Mouse (Mus musculus): ENCODE measurements at regions not wholly inside any gene's neighbourhood (a gene's known extent, or its start where the extent isn't known, plus 50 kb on each side); places are given as distances from the start of the nearest gene placed in this dataset.

GRCm38 (mm10) chr13:37580806-37581205, 197.4 kb upstream of the Rreb1 start:
- H3K4me1 ChIP-seq (ENCODE audit: control insufficient read depth, insufficient read depth, low read length), result no peaks in the 10 kb centered on the region
- TF ChIP-seq POLR2A (IDR thresholded peaks at IDR 0.05; ENCODE audit: low read depth, low read length), result no peak
- no peak overlapping the region for H3K4me3 ChIP-seq (ENCODE audit: insufficient read depth, low read length)
- no peak overlapping the region for H3K27ac ChIP-seq (ENCODE audit: insufficient read depth, low read length)

DNA sequence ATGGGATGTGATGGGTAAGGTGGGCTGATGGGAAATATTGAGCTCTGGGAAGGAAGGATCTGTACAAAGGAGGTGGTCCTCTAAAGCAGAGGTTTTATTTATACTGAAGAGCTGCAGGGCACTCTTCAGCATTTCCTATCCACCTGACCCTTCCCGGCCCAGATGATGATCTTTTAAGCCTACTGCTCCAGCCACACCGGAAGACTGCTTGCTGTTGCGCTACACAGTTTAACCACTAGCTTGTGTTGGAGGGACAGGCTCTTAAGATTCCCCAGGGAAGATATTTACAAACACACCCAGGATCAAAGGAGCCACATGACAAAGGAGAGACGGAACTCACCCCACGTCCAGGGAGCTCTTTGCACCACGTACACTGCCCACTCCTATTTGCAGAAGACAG, 196.8 kb upstream of the Rreb1 start:
- Histone ChIP-seq H3K27ac (ENCODE audit: insufficient read depth, low read length) (no peak overlapping the region), H3K4me3 (ENCODE audit: insufficient read depth, low read length) (no peak overlapping the region), H3K4me1 (ENCODE audit: control insufficient read depth, insufficient read depth, low read length) (no peaks in the 10 kb centered on the region)
- no peak for TF ChIP-seq POLR2A (IDR thresholded peaks at IDR 0.05; ENCODE audit: low read depth, low read length)

DNA sequence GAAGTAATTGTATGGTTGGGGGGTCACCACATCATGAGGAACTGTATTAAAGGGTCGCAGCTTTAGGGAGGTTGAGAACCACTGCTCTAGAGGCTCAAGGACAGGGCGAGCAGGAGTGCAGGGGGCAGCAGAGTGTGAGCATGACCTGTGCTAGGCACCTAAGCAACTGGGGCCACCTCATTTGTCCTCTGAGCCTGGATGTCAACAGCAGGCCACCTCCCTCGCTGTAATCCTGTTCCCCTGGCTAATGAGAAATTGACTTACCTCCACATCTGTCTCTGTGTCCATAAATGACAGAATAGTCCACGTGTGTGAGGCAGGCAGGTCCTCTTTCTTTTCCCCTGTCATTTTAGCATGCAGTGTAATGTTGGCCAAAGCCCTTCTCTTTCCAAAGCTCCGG, 192.7 kb upstream of the Rreb1 start:
- Histone ChIP-seq H3K4me3 (ENCODE audit: insufficient read depth, low read length) (no peak overlapping the region), H3K27ac (ENCODE audit: insufficient read depth, low read length) (no peak overlapping the region), H3K4me1 (ENCODE audit: control insufficient read depth, insufficient read depth, low read length) (no peaks in the 10 kb centered on the region)
- no peak for TF ChIP-seq POLR2A (IDR thresholded peaks at IDR 0.05; ENCODE audit: low read depth, low read length)
- TF ChIP-seq CTCF (IDR thresholded peaks at IDR 0.05; ENCODE audit: borderline replicate concordance, insufficient read depth, low read length), result no peak

GRCm38 (mm10) chr13:37586511-37586910, 191.7 kb upstream of the Rreb1 start:
- H3K4me3 ChIP-seq (ENCODE audit: insufficient read depth, low read length), result no peak overlapping the region
- no peaks in the 10 kb centered on the region for H3K4me1 ChIP-seq (ENCODE audit: control insufficient read depth, insufficient read depth, low read length)
- no peak overlapping the region for H3K27ac ChIP-seq (ENCODE audit: insufficient read depth, low read length)
- TF ChIP-seq POLR2A (IDR thresholded peaks at IDR 0.05; ENCODE audit: low read depth, low read length) (no peak), CTCF (IDR thresholded peaks at IDR 0.05; ENCODE audit: borderline replicate concordance, insufficient read depth, low read length) (no peak)

DNA sequence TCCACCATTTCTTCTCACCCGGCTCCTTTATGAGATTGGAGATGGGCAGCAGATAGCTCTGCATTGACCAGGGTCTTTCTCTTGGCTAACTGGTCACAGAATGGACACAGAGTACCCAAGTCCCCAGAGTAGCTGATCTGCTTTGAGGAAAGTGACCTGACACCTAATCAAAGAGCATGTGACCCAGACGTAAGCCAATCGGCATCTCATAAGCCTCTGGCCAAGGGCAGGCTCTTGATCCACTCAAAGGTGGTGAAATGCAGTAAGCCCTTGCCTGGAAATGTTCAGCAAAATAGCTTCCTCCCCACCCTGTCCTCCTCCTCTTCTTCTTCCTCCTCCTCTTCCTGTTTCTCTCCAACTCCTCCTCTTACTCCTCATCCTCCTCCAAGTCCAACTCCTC, 190.3 kb upstream of the Rreb1 start:
- Histone ChIP-seq H3K4me1 (ENCODE audit: control insufficient read depth, insufficient read depth, low read length) (no peaks in the 10 kb centered on the region), H3K27ac (ENCODE audit: insufficient read depth, low read length) (no peak overlapping the region), H3K4me3 (ENCODE audit: insufficient read depth, low read length) (no peak overlapping the region)
- TF ChIP-seq POLR2A (IDR thresholded peaks at IDR 0.05; ENCODE audit: low read depth, low read length) (no peak), CTCF (IDR thresholded peaks at IDR 0.05; ENCODE audit: borderline replicate concordance, insufficient read depth, low read length) (no peak)

DNA sequence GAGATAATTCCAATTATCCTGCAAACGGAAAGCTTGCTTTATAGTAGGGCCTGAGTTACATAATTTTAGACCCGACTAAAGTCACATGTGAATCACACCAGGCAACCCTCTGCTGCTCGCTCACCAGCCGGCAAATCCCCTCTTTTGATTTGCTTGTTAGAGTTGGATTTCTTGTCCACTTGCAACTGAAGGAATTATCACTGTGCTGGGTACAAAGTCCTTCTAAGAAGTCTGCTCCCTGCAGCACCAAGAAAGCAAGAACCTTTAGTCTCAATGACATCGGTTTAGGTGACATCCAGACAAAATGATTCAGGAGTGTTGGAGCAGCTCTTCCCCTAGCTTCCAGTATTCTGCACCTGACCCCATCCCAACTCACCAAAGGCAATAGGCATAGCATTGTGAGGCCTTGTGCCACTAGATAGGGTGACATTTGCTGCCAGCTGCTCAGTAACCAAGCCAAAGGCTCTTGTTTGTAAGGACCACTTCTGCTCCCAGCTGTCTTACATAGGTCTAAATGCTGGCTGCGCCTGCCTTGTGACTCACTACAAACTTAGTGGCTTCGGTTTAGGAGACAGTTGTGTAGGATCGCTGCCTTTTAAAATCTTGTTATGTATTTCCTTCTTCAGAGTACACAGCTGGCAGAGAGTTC, 189.5 kb upstream of the Rreb1 start:
- no peak overlapping the region for H3K27ac ChIP-seq (ENCODE audit: insufficient read depth, low read length)
- H3K4me3 ChIP-seq (ENCODE audit: insufficient read depth, low read length), result no peak overlapping the region
- no peak for TF ChIP-seq POLR2A (IDR thresholded peaks at IDR 0.05; ENCODE audit: low read depth, low read length)
- TF ChIP-seq CTCF (IDR thresholded peaks at IDR 0.05; ENCODE audit: borderline replicate concordance, insufficient read depth, low read length), result no peak
- no peaks in the 10 kb centered on the region for H3K4me1 ChIP-seq (ENCODE audit: control insufficient read depth, insufficient read depth, low read length)

DNA sequence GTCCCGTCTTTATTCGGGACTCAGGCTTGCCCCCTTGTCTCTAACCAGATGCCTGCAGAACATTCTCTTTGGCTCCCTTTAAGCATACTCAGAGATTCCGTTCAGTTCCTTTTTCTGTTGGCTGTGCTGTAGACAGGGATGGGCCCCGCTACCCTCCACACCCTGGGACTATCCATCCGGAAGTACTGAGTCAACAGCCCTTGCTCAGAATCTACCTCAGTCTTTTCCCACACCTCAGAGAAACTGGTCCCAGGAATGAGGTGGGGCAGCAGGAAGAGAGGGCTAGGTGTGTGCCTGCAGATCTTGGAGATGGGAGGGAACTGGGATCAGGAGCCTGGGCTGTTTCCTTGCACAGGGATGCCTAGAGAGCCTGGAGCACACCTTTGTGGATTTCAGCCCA, 186.1 kb upstream of the Rreb1 start:
- Histone ChIP-seq H3K4me1 (ENCODE audit: control insufficient read depth, insufficient read depth, low read length) (no peaks in the 10 kb centered on the region), H3K27ac (ENCODE audit: insufficient read depth, low read length) (no peak overlapping the region)
- no peak for TF ChIP-seq POLR2A (IDR thresholded peaks at IDR 0.05; ENCODE audit: low read depth, low read length)
- no peak for TF ChIP-seq CTCF (IDR thresholded peaks at IDR 0.05; ENCODE audit: borderline replicate concordance, insufficient read depth, low read length)

DNA sequence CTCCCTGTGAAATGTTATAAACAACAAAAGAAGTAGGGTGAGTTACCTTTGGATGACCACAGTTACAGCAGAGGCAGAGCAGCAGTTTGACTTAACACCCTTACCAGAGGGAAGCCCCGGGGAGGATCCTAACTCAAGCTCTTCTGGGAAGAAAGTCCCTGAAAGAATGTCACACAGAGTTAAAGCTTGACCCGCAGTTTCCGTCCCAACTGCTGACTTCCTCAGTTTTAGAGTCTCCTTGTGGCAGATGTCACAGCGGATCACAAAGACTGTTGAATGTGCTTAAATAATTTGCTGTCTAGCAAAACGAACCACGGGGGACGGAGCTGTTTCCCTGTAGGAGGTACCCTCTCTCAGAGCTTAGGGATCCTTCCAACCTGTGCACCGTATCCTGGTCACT, 183.0 kb upstream of the Rreb1 start:
- Histone ChIP-seq H3K27ac (ENCODE audit: insufficient read depth, low read length) (no peak overlapping the region), H3K4me1 (ENCODE audit: control insufficient read depth, insufficient read depth, low read length) (no peaks in the 10 kb centered on the region), H3K4me3 (ENCODE audit: insufficient read depth, low read length) (no peak overlapping the region)
- TF ChIP-seq POLR2A (IDR thresholded peaks at IDR 0.05; ENCODE audit: low read depth, low read length) (no peak), CTCF (IDR thresholded peaks at IDR 0.05; ENCODE audit: borderline replicate concordance, insufficient read depth, low read length) (no peak)

More for the DNA sequence above, 186.1 kb upstream of the Rreb1 start:
- no peak overlapping the region for H3K4me3 ChIP-seq (ENCODE audit: insufficient read depth, low read length)

DNA sequence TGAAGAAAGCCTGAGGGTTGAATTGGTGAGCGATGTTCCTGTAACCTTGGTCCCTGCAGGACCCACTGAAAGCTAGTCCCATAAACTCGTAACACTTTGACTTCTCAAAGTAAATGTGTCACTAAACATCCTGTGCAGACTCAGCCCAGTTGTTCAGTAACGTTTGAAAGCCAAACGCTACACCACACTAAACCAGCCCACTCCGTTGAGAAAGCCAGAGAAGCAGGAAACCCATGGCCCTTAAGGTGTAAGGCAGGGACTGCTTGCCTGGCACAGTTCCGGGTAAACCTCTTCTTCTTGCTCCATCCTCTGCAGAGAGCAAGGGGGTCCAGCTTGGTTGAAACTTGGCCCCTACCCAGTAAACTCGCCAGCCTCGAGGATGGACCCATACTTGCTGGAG, 180.6 kb upstream of the Rreb1 start:
- Histone ChIP-seq H3K4me3 (ENCODE audit: insufficient read depth, low read length) (no peak overlapping the region), H3K4me1 (ENCODE audit: control insufficient read depth, insufficient read depth, low read length) (no peaks in the 10 kb centered on the region), H3K27ac (ENCODE audit: insufficient read depth, low read length) (no peak overlapping the region)
- TF ChIP-seq CTCF (IDR thresholded peaks at IDR 0.05; ENCODE audit: borderline replicate concordance, insufficient read depth, low read length) (no peak), POLR2A (IDR thresholded peaks at IDR 0.05; ENCODE audit: low read depth, low read length) (no peak)

GRCm38 (mm10) chr13:37598165-37598775, 179.9 kb upstream of the Rreb1 start:
- Histone ChIP-seq H3K4me3 (ENCODE audit: insufficient read depth, low read length) (no peak overlapping the region), H3K27ac (ENCODE audit: insufficient read depth, low read length) (no peak overlapping the region), H3K4me1 (ENCODE audit: control insufficient read depth, insufficient read depth, low read length) (no peaks in the 10 kb centered on the region)
- TF ChIP-seq CTCF (IDR thresholded peaks at IDR 0.05; ENCODE audit: borderline replicate concordance, insufficient read depth, low read length), result no peak
- no peak for TF ChIP-seq POLR2A (IDR thresholded peaks at IDR 0.05; ENCODE audit: low read depth, low read length)

Data from embryonic fibroblast, embryonic 13.5 days (primary cell).